8 mouse cellular contexts compared by ENCODE assay signal in the genomic region with DNA sequence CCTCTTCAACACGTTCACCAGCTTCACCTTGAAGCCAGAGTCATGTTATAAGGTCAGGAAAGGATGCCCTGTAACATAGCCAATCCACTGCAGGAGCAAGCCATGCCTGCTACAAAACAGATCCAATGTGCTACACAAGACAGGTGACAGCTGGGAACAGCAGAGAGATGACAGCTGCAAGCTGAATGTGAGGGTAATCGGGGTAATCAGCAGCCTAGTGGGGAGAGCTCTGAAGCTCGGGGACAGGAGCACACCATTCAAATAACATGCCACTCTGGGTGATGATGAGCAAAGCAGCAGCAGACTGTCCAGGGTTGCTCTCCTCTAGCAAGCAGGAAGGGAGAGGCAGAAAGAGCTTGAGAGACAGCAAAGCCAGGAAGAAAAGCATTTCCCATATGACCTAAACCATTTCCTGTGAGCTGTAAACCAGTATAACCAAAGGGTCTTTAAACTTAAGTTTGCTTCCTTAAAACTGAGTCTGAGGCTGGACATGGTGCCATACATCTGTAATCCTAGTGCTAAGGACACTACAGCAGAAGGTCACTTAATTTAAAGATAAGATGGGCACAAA. TPM values are rescaled to one million over a fixed set of nuclear protein-coding genes. Genes with fewer than 3 reads are reported as not detected.
A peak's percentile ranks its signal among the peaks of the same experiment; 100 is the strongest.
DNase-seq lines count a peak whose midpoint lies in the region; ATAC-seq lines count a peak whose summit lies in the region.

No protein-coding gene starts in this region.

- no peak overlapping the region for H3K9ac ChIP-seq in kidney, embryonic 15.5 days
- no peak overlapping the region; the same call in 1 of the 2 replicates for H3K9ac ChIP-seq in heart, embryonic 15.5 days

- H3K9me3 ChIP-seq in kidney, embryonic 15.5 days (replicated peaks), result 0 out of 2 replicates have a peak, but pooled peaks cover 3% of the 10 kb centered on the region
- H3K9me3 ChIP-seq in heart, embryonic 15.5 days (replicated peaks), result no peaks in the 10 kb centered on the region

- peaks cover 22% of the 10 kb centered on the region; the same call in 1 of the 2 replicates for H3K4me1 ChIP-seq in kidney, embryonic 15.5 days
- peaks cover 20% of the 10 kb centered on the region for H3K4me1 ChIP-seq in heart, embryonic 15.5 days (replicated peaks)

- no peaks in the 10 kb centered on the region for H3K36me3 ChIP-seq in kidney, embryonic 15.5 days
- H3K36me3 ChIP-seq in heart, embryonic 15.5 days, result no peaks in the 10 kb centered on the region

- H3K4me3 ChIP-seq in kidney, embryonic 15.5 days (replicated peaks), result 0 out of 2 replicates have a peak overlapping the region, but pooled peaks have one; percentile 7
- 0 out of 2 replicates have a peak overlapping the region, but pooled peaks have one; percentile 1 for H3K4me3 ChIP-seq in heart, embryonic 15.5 days

- ATAC-seq in kidney, embryonic 15.5 days (replicated peaks; ENCODE audit: low FRiP score), result no peak
- ATAC-seq in heart, embryonic 15.5 days (replicated peaks; ENCODE audit: insufficient number of reproducible peaks, insufficient read depth, low FRiP score, low read depth), result no peak
- ATAC-seq in monocyte, adult 5-6 weeks (replicated peaks; ENCODE audit: insufficient number of reproducible peaks, low FRiP score, low TSS enrichment, poor library complexity, severe bottlenecking), result no peak

- peak overlapping the region; percentile 27 for H3K4me2 ChIP-seq in kidney, embryonic 15.5 days
- peak overlapping the region; percentile 21 for H3K4me2 ChIP-seq in heart, embryonic 15.5 days

- peak overlapping the region; percentile 1; the same call in 1 of the 2 replicates for H3K27ac ChIP-seq in kidney, embryonic 15.5 days
- H3K27ac ChIP-seq in heart, embryonic 15.5 days, result peak overlapping the region; percentile 65

- WGBS in kidney, embryonic 15.5 days, result 26% methylated on average over 3 of the region's 3 CpGs
- WGBS in heart, embryonic 15.5 days, result 10% methylated on average over 3 of the region's 3 CpGs

- H3K27me3 ChIP-seq in kidney, embryonic 15.5 days, result no peaks in the 10 kb centered on the region
- no peaks in the 10 kb centered on the region for H3K27me3 ChIP-seq in heart, embryonic 15.5 days

- DNase-seq in kidney, adult 18-20 months, result no peak
- peak; percentile 15 for DNase-seq in T-cell, adult 2 months (ENCODE audit: low spot score)
- peak; percentile 71 for DNase-seq in retina, embryonic 14.5 days (ENCODE audit: low spot score)
- no peak for DNase-seq in cerebellum, adult 11 months
- DNase-seq in kidney, postnatal 4 days, result no peak

RNA-seq across cellular contexts. Expression of gene Bard1, which starts 2.9 kb away (rescaled TPM):
- polyA plus RNA-seq in kidney, embryonic 15.5 days (2015; fragmentation: Nextera tagmentation; extraction: Ambion mirVana), result 2.3 and 2.4 TPM in 2 replicates
- 1.6 and 1.8 TPM in 2 replicates for polyA plus RNA-seq in heart, embryonic 15.5 days (2015; fragmentation: Nextera tagmentation; extraction: Ambion mirVana)
- total RNA-seq in monocyte, adult 5-6 weeks (2017), result 2.5 to 3.5 TPM (median 2.6 TPM) in 3 replicates

Comparison
In these comparisons a context has a peak if more than half of its experiments do, and no peak if none do; other contexts are left out.
1. DNase-seq: peak in T-cell, adult 2 months (single experiment) and retina, embryonic 14.5 days (single experiment); none in kidney, adult 18-20 months (single experiment), cerebellum, adult 11 months (single experiment) and kidney, postnatal 4 days (0 of 2).